Mouse (Mus musculus) adrenal gland, adult (tissue): Measurements from ENCODE around the gene Syt7.
A peak's percentile ranks its signal among the peaks of the same experiment; 100 is the strongest.

Experiments
- DNase-seq, 2 experiments: peaks; one replicate each; pipeline ENCODE4 v3.0.0; 2022 to 2023; ENCODE audit warnings: low spot score in 1 of 2; ENCODE audit not compliant: inconsistent age in 2 of 2

The Syt7 gene

DNA sequence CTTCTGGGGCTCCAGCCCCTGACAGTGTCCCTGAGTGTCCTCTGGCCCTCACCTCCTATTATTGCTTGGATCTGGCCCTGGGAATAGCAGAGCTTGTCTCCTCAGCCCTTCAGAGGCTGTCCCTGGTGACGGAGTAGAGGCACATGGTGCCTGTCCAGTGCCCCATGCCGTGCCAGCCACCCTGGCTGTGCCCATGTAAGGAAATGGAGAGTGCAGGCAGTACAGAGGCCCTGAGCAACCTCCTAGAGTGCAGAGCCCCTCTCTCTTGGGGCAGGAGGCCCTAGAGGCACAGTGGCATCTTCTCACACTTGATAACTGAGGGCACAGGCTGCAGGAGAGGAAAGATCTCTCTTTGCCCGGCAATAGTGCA is 66.5 kb downstream of the Syt7 start:
- no peak for DNase-seq

DNA sequence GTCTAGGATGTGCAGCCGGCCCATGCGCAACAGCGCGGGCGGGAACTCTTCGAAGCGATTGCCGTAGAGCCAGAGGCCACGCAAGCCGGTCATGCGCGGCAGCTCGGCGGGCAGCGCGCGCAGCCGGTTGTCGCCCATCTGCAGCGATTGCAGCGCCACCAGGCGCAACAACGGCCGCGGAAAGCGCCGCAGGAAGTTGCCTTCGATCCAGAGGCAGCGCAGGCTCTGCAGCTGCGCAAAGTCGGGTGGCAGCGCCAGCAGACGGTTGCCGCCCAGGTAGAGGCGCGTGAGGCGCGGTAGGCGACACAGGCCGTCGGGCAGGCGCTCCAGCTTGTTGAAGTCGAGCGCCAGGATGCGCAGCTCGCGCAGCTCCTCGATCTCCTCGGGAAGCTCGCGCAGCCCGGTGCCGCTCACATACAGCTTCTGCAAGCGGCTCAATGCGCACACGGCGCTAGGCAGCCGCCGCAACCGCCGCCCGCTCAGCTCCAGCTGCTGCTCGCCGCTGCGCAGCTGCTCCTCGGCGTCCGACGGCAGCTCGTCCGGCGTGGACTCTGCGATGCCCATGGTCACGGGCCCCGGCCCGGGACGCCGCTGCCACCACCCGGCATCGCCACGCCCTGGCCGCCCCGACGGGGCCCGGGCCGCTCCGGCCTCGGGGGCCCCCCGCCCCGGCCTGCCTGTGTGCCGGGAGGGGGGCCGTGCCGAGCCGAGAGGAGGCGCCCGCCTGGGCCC is 68.0 kb downstream of the Syt7 start, which contains the start of gene Lrrc10b:
TSS of gene Lrrc10b (minus strand) at position 722 of the 732 bp plus-strand sequence.
- peak; percentile 59 to 82 for DNase-seq

DNA sequence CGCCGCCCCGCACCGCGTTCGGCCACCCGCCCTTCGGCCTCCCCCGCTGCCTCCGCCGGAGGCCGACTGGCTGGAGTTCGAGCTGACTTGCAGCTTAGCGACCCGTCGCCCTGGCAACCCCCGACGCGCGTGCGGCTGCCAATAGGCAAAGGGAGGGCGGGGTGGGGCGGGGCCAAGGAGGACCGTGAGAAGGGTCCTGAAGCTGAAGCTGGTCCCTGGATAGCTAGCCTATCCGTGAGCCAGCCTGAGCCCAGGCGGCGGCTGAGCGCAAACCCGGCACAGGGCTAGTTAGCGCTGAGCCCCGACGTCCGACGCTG is 68.6 kb downstream of the Syt7 start:
- peak; percentile 68 to 76 for DNase-seq

DNA sequence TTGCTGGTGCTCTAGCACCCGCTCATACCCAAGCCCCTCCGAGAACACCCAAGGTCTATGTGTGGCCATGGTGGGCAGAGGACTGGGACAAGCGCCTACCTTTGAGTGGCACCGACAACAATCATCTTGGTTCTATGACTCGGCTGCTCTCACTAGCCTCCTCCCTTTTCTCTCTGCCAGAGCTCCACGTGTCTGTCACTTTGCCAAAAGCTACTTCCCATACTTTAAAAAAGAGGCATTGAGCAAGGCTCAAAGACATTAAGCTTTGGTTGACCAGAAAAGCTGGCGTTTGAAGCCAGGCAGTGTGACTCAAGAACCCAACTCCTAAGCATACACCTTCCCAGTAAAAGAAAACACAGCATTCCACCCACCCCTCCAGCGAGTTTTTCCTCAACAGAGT is 69.2 kb downstream of the Syt7 start:
- DNase-seq, result peak; percentile 22 to 82

DNA sequence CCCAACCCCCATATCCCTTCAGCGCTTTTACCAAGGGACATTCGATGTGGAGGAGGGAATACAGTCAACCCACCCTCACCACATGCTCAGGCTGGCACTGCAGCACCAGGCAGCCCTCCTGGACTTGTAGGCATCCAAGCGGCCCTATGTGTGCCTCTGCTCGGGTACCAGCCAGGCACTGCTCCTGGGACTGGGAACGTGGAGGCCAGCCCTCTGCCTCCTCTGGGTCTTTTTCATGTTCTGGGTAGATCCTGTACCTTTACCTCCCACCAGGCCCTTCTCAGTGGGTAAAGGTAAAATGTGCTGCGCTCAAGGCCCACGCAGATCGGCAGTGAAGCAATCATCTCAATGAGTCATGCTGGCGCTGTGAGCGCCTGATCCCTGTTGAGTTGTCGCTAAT is 71.0 kb downstream of the Syt7 start:
- peak in 1 of 2 experiments; percentile 45 for DNase-seq

DNA sequence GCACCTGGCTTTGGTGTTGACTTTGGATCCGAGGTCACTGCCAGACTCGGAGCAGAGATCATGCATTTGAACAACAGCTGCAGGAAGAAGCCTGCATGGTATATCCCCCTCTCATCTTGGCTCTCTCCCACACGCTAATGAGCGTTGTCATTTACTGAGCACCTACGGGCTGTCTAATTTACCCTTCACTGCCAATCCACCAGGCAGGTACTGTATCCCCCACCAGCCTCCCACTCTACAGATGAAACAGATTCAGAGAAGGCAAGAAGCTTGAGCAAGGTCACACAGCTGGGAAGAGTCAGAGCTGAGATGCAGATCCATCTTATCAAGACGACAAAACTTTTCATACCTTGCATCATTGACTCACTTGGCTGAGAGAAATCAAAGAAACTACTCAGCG is 72.7 kb downstream of the Syt7 start:
- DNase-seq, result no peak

DNA sequence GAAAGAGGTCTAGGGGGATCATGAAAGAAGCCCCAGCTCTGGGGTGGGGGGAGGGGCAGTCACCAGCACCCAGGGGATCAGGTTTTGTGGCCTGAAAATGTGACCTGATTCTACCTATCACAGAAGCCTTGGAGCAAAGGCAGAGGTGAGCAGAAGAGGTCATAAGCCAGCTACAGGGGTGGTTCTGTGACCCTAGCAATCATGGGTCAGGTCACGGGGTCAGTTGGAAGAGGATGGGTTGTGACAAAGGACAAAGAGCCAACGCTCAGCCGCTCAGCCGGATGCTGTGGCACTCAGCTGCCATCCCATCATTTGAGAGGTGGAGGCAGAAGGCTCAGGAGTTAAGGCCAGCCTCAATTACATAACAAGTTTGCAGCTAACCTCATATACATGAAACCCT is 75.5 kb downstream of the Syt7 start:
- DNase-seq, result no peak

DNA sequence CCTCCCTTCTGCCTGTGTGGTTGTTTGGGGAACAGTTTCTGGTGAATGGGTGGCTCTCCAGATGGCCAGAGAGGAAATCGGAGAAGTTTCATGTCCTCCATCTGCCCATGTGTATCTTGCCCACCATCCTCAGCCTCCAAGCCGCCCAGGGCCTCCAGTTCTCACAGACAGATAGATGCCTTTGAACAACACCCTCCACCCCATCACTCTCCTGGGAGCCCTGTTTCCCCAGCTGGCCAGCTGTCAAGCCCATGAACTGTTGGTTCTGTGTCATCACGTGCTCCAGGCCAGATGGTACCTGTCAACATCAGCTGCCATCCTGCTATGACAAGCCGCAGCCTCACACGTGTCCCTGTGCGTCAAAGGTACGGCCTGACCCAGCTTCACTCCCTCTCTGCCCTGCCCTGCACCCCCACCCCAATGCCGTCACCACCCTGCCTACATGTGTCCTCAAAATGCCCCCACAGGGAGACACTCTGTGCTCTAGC is 80.3 kb downstream of the Syt7 start:
- peak; percentile 42 to 44 for DNase-seq

DNA sequence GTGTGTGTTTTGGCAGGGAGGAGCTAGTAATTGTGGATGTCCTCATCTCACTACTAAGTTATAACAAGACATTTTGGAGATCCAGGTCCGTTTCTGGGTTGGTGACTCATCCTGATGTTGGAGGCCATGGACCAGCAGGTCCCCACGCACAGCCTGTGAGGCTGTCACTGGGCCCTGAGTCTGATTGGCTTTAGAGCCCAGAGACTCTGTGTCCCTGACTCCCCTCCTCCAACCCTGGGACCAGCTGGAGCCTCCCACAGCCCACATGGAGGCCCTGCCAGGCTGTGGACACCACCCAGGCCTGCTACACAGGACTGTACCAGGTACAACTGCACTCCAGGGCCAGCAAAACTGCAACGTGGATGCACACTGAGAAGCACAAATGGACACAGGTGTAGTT is 84.1 kb downstream of the Syt7 start:
- no peak for DNase-seq

DNA sequence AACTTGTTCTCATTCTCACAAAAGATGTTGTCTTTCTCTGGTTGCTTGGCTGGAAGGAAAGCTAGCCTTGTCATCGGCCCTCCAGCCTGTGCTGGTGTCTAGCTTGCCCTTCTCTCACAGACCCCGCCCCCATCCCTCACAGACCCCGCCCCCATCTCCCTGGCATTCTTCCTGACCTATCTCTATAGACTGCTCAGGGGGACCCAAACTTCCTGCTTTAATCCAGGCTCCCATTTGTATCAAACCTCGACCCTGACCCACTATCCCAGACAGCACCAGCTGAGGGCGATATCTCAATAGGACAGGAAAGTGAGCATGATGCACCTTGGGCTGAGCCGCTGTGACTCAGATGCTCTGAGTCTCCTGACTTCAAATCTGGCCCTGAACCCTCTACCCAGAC is 84.9 kb downstream of the Syt7 start:
- DNase-seq, result no peak

DNA sequence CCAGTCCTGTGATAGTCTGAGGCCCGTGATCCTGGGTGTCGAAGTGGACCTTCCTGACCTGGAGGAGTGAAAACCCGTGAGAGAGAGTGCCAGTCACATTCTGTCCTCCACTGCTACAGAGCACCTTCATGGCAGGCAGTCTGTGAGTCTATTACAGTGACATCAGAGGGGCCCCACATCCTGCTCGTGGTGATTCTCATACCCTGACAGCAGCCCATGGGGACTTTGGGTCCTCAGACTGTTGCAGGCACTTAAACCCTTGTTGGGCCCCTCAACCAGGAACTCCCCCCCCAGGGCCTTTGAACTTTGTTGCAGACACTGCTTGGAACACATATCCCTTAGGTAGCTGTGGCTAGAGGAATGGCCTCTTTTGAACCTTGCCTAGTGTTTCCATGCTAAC is 90.7 kb downstream of the Syt7 start:
- no peak for DNase-seq

DNA sequence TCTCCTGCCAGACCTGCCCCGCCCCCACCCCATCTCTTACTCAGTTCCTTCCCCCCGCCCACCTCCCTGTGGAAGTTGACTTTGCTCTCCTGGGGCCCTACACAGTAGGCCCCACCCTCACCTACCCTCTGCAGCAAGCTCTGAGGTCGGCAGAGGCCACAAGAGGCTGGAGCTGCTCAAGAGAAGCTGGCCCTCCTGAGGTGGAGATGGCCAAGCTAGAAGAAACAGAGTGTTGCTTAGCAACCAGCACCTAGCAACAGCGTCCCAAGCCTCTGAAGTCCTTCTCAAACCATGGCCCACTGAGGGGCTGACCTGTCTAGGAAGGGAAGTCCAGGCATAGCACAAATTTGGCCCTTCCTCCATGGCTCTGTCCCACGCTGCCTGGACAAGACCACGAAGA is 93.8 kb downstream of the Syt7 start, which contains the start of gene Ppp1r32:
TSS of gene Ppp1r32 (minus strand) at position 226 of the 400 bp plus-strand sequence.
- DNase-seq, result no peak

DNA sequence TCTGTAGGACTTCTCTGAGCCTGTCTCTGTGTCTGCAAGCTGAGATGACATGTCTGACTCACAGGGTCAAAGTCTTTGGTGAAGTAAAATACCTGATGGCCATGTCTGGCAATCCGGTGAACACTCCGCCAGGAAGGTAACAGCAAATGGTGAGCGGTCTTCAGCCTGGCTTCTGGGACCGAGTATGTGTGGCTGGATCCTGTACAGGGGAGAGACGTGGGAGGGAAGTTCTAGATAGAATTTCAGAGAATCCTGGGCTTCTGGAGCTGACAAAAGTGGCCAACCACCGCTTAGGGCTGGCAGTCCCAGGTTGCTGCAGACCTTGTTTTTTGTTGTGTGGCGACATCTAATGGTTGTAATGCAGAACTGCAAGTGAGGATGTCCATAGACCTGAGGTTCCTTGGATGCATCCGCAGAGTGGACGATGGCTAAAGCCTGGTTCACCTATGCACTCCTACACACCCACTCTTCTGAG is 97.4 kb downstream of the Syt7 start:
- DNase-seq, result peak; percentile 49 to 83

DNA sequence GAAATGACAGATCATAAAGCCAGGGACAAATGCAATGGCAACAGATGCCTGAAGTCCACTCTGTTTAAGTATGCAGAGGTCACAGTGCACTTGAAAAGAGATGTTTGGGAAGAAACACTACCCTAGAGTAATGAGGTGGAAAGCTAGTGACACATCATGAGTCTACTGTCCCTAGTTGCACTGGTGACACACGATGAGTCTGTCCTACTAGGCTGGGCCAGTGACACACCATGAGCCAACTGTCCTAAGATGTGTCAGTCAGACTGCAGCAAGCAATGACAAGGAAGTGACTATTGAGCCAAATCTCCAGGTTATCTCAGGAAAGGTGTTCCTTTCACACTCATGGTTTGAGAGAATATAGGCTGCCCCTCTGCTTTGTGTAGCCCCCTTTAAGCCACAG is 106.8 kb downstream of the Syt7 start:
- DNase-seq, result peak; percentile 54 to 76

DNA sequence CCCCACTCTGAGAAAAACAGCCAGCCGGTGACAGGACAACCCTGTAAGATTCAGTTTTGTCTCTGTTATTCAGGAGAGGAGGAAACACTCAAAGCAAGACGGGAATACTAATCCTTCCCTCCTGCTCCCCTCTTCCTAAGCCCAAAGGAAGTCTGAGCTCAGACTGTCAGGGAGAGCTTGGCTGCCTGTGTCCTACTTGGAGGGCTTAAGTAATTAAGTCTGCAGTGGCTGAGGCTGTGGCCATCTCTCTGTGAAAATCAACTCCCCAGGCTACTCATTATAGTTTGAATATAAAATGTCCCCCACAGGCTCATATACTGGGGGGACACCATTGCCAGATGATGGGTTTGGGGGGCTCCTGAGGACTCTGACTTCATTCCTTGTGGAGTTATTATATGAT is 108.1 kb downstream of the Syt7 start:
- no peak for DNase-seq

DNA sequence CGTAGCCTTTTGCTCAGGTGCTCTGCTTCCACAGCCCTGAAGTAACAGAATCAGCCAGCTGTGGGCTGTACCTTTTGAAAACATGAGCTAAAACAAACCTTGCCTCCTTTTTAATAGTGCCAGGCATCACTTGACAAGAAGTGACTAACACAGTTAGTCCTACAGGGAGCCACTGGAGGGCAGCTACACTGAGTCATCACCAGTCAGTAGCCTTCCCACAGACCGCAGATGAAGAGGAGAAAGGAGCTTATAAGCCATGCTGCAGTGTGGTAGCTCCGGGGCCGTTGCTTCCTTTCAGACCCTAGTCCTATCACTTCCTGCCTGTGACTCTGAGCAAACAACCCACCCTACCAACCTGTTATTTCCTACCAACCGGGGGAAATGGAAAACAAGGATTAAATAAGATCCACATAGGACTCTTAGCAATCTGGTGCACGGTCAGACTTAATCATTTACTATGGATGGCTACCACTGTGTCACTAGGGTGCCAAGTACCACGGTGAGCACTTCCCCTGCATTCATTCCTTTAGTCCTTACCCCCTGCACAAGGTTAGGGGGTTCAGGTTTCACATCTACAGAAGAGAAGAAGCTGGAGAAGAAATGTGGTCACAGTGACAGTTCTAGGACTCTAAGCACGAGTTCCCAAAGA is 108.7 kb downstream of the Syt7 start:
- peak; percentile 43 to 73 for DNase-seq

DNA sequence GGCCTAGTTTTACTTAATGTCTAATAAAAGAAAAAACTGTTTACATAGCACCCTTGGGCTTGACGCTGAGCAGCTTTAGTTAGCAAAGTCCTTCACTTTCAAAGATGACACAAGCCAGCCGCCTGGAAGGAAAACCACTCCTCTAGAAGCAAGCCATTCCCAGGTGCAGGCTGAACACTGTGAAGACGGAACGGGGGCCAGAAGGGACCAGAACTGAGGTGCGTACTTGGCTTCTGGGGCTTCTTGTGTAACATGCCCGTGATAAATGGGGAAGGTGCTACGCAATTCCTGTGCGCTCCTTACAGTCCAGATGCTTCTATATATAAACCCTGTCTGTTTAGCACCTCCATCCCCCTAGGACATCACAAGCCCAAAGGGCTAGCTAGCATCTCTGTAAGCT is 111.7 kb downstream of the Syt7 start:
- DNase-seq, result no peak

DNA sequence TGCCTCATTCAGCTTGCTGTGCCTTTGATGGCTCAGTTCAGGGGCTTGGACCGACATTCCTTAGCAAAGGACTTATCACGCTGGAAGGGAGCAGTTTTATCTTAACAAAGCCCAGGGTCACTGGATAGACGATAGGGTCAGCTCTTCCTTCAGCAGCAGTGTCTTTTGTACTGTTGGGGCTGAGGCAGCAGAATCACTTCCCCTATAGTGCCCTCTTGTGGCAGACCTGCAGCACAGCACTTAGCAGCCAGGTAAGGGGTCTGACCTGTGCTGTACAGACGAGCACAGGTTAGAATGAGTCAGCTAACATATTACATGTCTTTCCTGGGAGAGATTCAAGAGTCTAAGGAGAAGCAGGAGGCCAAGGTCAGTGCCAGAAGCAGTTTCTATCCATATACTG is 113.7 kb downstream of the Syt7 start:
- peak in 1 of 2 experiments; percentile 72 for DNase-seq
